Mouse (Mus musculus): Measurements from ENCODE around the gene Gigyf1.

Gigyf1 gene

GRCm38 (mm10) chr5:137533117-137533827 is 14.9 kb downstream of the Gigyf1 start, which contains the start of the genes Epo and Gnb2:
TSS of gene Epo (minus strand) at chr5:137533242.
TSS of gene Gnb2 (minus strand) at chr5:137533510.
- peak; percentile 97 to 99 for DNase-seq (ENCODE audit: low spot score in 2 of 2)

- DNase-seq (ENCODE audit: low spot score in 2 of 2): no peak
Measured at GRCm38 (mm10) chr5:137534762-137535161, 16.4 kb downstream of the Gigyf1 start.

GRCm38 (mm10) chr5:137535318-137535717 is 17.0 kb downstream of the Gigyf1 start:
- DNase-seq (ENCODE audit: low spot score in 2 of 2): no peak

- no peak for DNase-seq (ENCODE audit: low spot score in 2 of 2)
Measured at GRCm38 (mm10) chr5:137537461-137537860, 19.1 kb downstream of the Gigyf1 start.

- DNase-seq (ENCODE audit: low spot score in 2 of 2): no peak
Measured at GRCm38 (mm10) chr5:137539291-137539801, 21.0 kb downstream of the Gigyf1 start.

GRCm38 (mm10) chr5:137540991-137541390 is 22.6 kb downstream of the Gigyf1 start:
- no peak for DNase-seq (ENCODE audit: low spot score in 2 of 2)

GRCm38 (mm10) chr5:137541768-137542540 is 23.6 kb downstream of the Gigyf1 start:
- no peak for DNase-seq (ENCODE audit: low spot score in 2 of 2)

GRCm38 (mm10) chr5:137544926-137545325 is 26.6 kb downstream of the Gigyf1 start:
- DNase-seq (ENCODE audit: low spot score in 2 of 2): no peak

GRCm38 (mm10) chr5:137545596-137545995 is 27.2 kb downstream of the Gigyf1 start:
- no peak for DNase-seq (ENCODE audit: low spot score in 2 of 2)

GRCm38 (mm10) chr5:137549840-137550239 is 31.5 kb downstream of the Gigyf1 start:
- no peak for DNase-seq (ENCODE audit: low spot score in 2 of 2)

GRCm38 (mm10) chr5:137551119-137551518 is 32.8 kb downstream of the Gigyf1 start:
- DNase-seq (ENCODE audit: low spot score in 2 of 2): no peak

GRCm38 (mm10) chr5:137553000-137553399 is 34.7 kb downstream of the Gigyf1 start:
- DNase-seq (ENCODE audit: low spot score in 2 of 2): no peak

GRCm38 (mm10) chr5:137553411-137553837 is 35.1 kb downstream of the Gigyf1 start, which contains the start of gene Actl6b:
TSS of gene Actl6b (plus strand) at chr5:137553517.
- peak in 1 of 2 experiments; percentile 53 for DNase-seq (ENCODE audit: low spot score in 2 of 2)

- no peak for DNase-seq (ENCODE audit: low spot score in 2 of 2)
Measured at GRCm38 (mm10) chr5:137553898-137554297, 35.5 kb downstream of the Gigyf1 start.

- DNase-seq (ENCODE audit: low spot score in 2 of 2): no peak
Measured at GRCm38 (mm10) chr5:137561556-137561955, 43.2 kb downstream of the Gigyf1 start.

- DNase-seq (ENCODE audit: low spot score in 2 of 2): no peak
Measured at GRCm38 (mm10) chr5:137562965-137563364, 44.6 kb downstream of the Gigyf1 start.

- no peak for DNase-seq (ENCODE audit: low spot score in 2 of 2)
Measured at GRCm38 (mm10) chr5:137565744-137566143, 47.4 kb downstream of the Gigyf1 start.

- DNase-seq (ENCODE audit: low spot score in 2 of 2): no peak
Measured at GRCm38 (mm10) chr5:137566416-137566815, 48.1 kb downstream of the Gigyf1 start.

- DNase-seq (ENCODE audit: low spot score in 2 of 2): no peak
Measured at GRCm38 (mm10) chr5:137568223-137568798, 50.0 kb downstream of the Gigyf1 start.

GRCm38 (mm10) chr5:137569031-137569430 is 50.7 kb downstream of the Gigyf1 start:
- DNase-seq (ENCODE audit: low spot score in 2 of 2): no peak

GRCm38 (mm10) chr5:137569665-137570064 is 51.3 kb downstream of the Gigyf1 start, which contains the start of gene Tfr2:
TSS of gene Tfr2 (plus strand) at chr5:137569840.
- peak; percentile 28 to 56 for DNase-seq (ENCODE audit: low spot score in 2 of 2)

- no peak for DNase-seq (ENCODE audit: low spot score in 2 of 2)
Measured at GRCm38 (mm10) chr5:137570181-137570580, 51.8 kb downstream of the Gigyf1 start.
